ENCODE assay signal across 34 mouse cellular contexts in the genomic region with DNA sequence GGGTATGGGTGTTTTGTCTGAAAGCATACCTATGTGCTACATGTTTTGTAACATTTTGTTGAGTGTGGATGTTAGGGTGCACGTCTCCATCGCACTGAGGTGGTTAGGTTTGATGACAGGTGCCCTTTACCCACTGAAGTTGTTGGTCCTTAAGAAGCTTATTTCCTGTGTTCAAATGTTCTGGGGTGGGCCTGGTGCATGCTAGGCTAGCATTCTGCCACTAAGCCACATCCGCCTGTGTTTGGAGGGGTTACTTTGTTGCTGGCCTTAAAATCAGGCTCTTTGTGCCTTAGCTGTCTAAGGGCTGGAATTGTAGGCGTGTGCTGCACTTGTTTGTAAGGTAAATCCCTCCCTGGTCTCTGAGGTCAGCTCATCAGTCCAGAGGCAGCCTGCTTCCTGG. TPM values are rescaled to one million over a fixed set of nuclear protein-coding genes. Genes with fewer than 3 reads are reported as not detected.
DNase-seq lines count a peak whose midpoint lies in the region; ATAC-seq and TF ChIP-seq lines count a peak whose summit lies in the region.
"Had no signal": no experiment of that assay in that cellular context is flagged by ENCODE, and none has a peak within 500 bp of the region (broad histone marks: within the 10 kb centered on the region; RNA-seq: fewer than 3 reads in every experiment).

No protein-coding gene starts in this region.

- no peak overlapping the region for H3K9ac ChIP-seq in embryonic facial prominence, embryonic 13.5 days
- H3K9ac ChIP-seq in liver, embryonic 12.5 days: no peak overlapping the region
- H3K9ac ChIP-seq: embryonic facial prominence, embryonic 15.5 days; heart, embryonic 12.5 days; limb, embryonic 15.5 days; liver, embryonic 15.5 days; lung, embryonic 15.5 days; neural tube, embryonic 15.5 days had no signal

- peaks cover 90% of the 10 kb centered on the region for H3K36me3 ChIP-seq in embryonic facial prominence, embryonic 13.5 days
- peaks cover 100% of the 10 kb centered on the region for H3K36me3 ChIP-seq in embryonic facial prominence, embryonic 10.5 days (replicated peaks)
- peaks cover 64% of the 10 kb centered on the region for H3K36me3 ChIP-seq in thymus, adult 2 months (ENCODE audit: control insufficient read depth, insufficient read depth, low read length)
- H3K36me3 ChIP-seq in liver, embryonic 12.5 days: peaks cover 99% of the 10 kb centered on the region

- H3K9me3 ChIP-seq in embryonic facial prominence, embryonic 13.5 days: no peaks in the 10 kb centered on the region
- H3K9me3 ChIP-seq in embryonic facial prominence, embryonic 10.5 days: no peaks in the 10 kb centered on the region
- no peaks in the 10 kb centered on the region for H3K9me3 ChIP-seq in liver, embryonic 12.5 days (replicated peaks)
- H3K9me3 ChIP-seq: embryonic facial prominence, embryonic 15.5 days; G1E; heart, embryonic 12.5 days; hindbrain, embryonic 10.5 days; limb, embryonic 15.5 days; liver, embryonic 15.5 days; lung, embryonic 15.5 days; neural tube, embryonic 15.5 days had no signal

- no peak overlapping the region for H3K4me3 ChIP-seq in embryonic facial prominence, embryonic 13.5 days
- H3K4me3 ChIP-seq in embryonic facial prominence, embryonic 10.5 days: no peak overlapping the region
- no peak overlapping the region for H3K4me3 ChIP-seq in thymus, adult 2 months (ENCODE audit: control insufficient read depth, insufficient read depth, low read length)
- no peak overlapping the region for H3K4me3 ChIP-seq in liver, embryonic 12.5 days
- H3K4me3 ChIP-seq: embryonic facial prominence, embryonic 15.5 days; heart, embryonic 12.5 days; hindbrain, embryonic 10.5 days; left cerebral cortex, adult 2 months; limb, embryonic 15.5 days; liver, embryonic 15.5 days; lung, embryonic 15.5 days; myocyte; neural tube, embryonic 15.5 days had no signal

- H3K4me1 ChIP-seq in embryonic facial prominence, embryonic 13.5 days: peaks cover 13% of the 10 kb centered on the region; the same call in 1 of the 2 replicates
- H3K4me1 ChIP-seq in embryonic facial prominence, embryonic 10.5 days: peaks cover 3% of the 10 kb centered on the region; the same call in 1 of the 2 replicates
- H3K4me1 ChIP-seq in thymus, adult 2 months (replicated peaks; ENCODE audit: control insufficient read depth, insufficient read depth, low read length): peaks cover 30% of the 10 kb centered on the region
- no peaks in the 10 kb centered on the region for H3K4me1 ChIP-seq in liver, embryonic 12.5 days
- H3K4me1 ChIP-seq: hindbrain, embryonic 10.5 days; liver, embryonic 15.5 days had no signal

- 93% methylated on average over 4 of the region's 4 CpGs for WGBS in embryonic facial prominence, embryonic 13.5 days
- 91% methylated on average over 4 of the region's 4 CpGs for WGBS in embryonic facial prominence, embryonic 10.5 days
- 21% methylated on average over 4 of the region's 4 CpGs for WGBS in thymus, adult 2 months
- WGBS in liver, embryonic 12.5 days (ENCODE audit: insufficient replicate concordance): 86% methylated on average over 4 of the region's 4 CpGs

- H3K27ac ChIP-seq in embryonic facial prominence, embryonic 13.5 days: 0 out of 2 replicates have a peak overlapping the region, but pooled peaks have one; percentile 5
- H3K27ac ChIP-seq in embryonic facial prominence, embryonic 10.5 days (replicated peaks): no peak overlapping the region
- H3K27ac ChIP-seq in thymus, adult 2 months (ENCODE audit: control insufficient read depth, insufficient read depth, low read length): peak overlapping the region; percentile 64
- H3K27ac ChIP-seq in liver, embryonic 12.5 days: no peak overlapping the region
- H3K27ac ChIP-seq: embryonic facial prominence, embryonic 15.5 days; hindbrain, embryonic 10.5 days; kidney, postnatal 0 days; left cerebral cortex, adult 2 months; limb, embryonic 15.5 days; liver, embryonic 15.5 days; lung, embryonic 15.5 days; neural tube, embryonic 15.5 days had no signal

- no peak for ATAC-seq in embryonic facial prominence, embryonic 13.5 days (ENCODE audit: insufficient number of reproducible peaks, insufficient read depth, low FRiP score, low TSS enrichment, low read depth)
- no peak for ATAC-seq in liver, embryonic 12.5 days
- ATAC-seq: forebrain, embryonic 14.5 days; midbrain, embryonic 16.5 days; Patski had no signal

- H3K27me3 ChIP-seq in embryonic facial prominence, embryonic 13.5 days: no peaks in the 10 kb centered on the region
- no peaks in the 10 kb centered on the region for H3K27me3 ChIP-seq in embryonic facial prominence, embryonic 10.5 days (replicated peaks; ENCODE audit: low read depth, poor library complexity, severe bottlenecking)
- H3K27me3 ChIP-seq in thymus, adult 2 months (ENCODE audit: control insufficient read depth, insufficient read depth, low read length): no peaks in the 10 kb centered on the region
- H3K27me3 ChIP-seq in liver, embryonic 12.5 days (replicated peaks): no peaks in the 10 kb centered on the region
- H3K27me3 ChIP-seq: CH12.LX; embryonic facial prominence, embryonic 15.5 days; heart, embryonic 12.5 days; limb, embryonic 15.5 days; liver, embryonic 15.5 days; lung, embryonic 15.5 days; neural tube, embryonic 15.5 days; Patski had no signal

- no peak overlapping the region for H3K4me2 ChIP-seq in embryonic facial prominence, embryonic 13.5 days
- no peak overlapping the region for H3K4me2 ChIP-seq in liver, embryonic 12.5 days
- H3K4me2 ChIP-seq: embryonic facial prominence, embryonic 15.5 days; heart, embryonic 12.5 days; limb, embryonic 15.5 days; liver, embryonic 15.5 days; lung, embryonic 15.5 days; neural tube, embryonic 15.5 days had no signal

- no peak for TF ChIP-seq POLR2A in thymus, adult 2 months (IDR thresholded peaks at IDR 0.05; ENCODE audit: control insufficient read depth, extremely low read depth, insufficient read depth, low read length, poor library complexity)

- no peak for DNase-seq in embryonic facial prominence, embryonic 10.5 days (ENCODE audit: low spot score)
- DNase-seq in induced T-regulatory cell, adult 2 months (ENCODE audit: low read depth): peak; percentile 16
- peak; percentile 71 for DNase-seq in thymus, adult 2 months
- peak; percentile 59 for DNase-seq in thymus, postnatal 4 days
- DNase-seq in left cerebral cortex, adult 18-20 months (ENCODE audit: low spot score in 2 of 2): no peak
- DNase-seq in neural tube, embryonic 10.5 days (ENCODE audit: extremely low spot score, low spot score): no peak
- DNase-seq: adrenal gland, postnatal 10 days; cerebellum, adult 18-20 months; cerebellum, postnatal 36 days; embryo, embryonic 11 days; gastrocnemius, postnatal 25 days; heart, adult 18-20 months; heart, postnatal 10 days; kidney, adult 18-20 months; layer of hippocampus, adult 9-11 months; left cerebral cortex, postnatal 4 days; spleen, adult 18-20 months had no signal

- TF ChIP-seq CTCF in thymus, adult 2 months (IDR thresholded peaks at IDR 0.05; ENCODE audit: borderline replicate concordance, control insufficient read depth, extremely low read depth, insufficient read depth, low read length, poor library complexity): no peak

RNA-seq across cellular contexts. Expression of a gene that starts 17.5 kb away (rescaled TPM):
- 32.7 and 34.6 TPM in 2 replicates for polyA plus RNA-seq in embryonic facial prominence, embryonic 13.5 days (2015; fragmentation: Nextera tagmentation; extraction: Ambion mirVana)
- polyA plus RNA-seq in embryonic facial prominence, embryonic 10.5 days (2016; fragmentation: Nextera tagmentation; extraction: Ambion mirVana): 31.9 and 32.8 TPM in 2 replicates
- 96.8 and 97.5 TPM in 2 replicates for polyA plus RNA-seq in thymus, adult 2 months (2012; rRNA removed)
- polyA plus RNA-seq in liver, embryonic 12.5 days (2016; fragmentation: Nextera tagmentation; extraction: Ambion mirVana): 8.0 and 9.8 TPM in 2 replicates
- 100 to 1,000 TPM; 150 to 156 TPM for total RNA-seq in left cerebral cortex, adult 18-20 months (2021)

Comparison
In these comparisons a context has a peak if more than half of its experiments do, and no peak if none do; other contexts are left out.
1. H3K27ac ChIP-seq: peak in embryonic facial prominence, embryonic 13.5 days (single experiment) and thymus, adult 2 months (single experiment); none in embryonic facial prominence, embryonic 10.5 days (single experiment) and liver, embryonic 12.5 days (single experiment).
2. DNase-seq: peak in induced T-regulatory cell, adult 2 months (single experiment), thymus, adult 2 months (single experiment) and thymus, postnatal 4 days (single experiment); none in embryonic facial prominence, embryonic 10.5 days (single experiment), left cerebral cortex, adult 18-20 months (0 of 2) and neural tube, embryonic 10.5 days (single experiment).